Mouse (Mus musculus) layer of hippocampus, postnatal 25 days (tissue): ENCODE data around the gene Trib3. TPM values are rescaled to one million over a fixed set of nuclear protein-coding genes. Genes with fewer than 3 reads are reported as not detected.
"Not testable (repeated sequence)": the region's sequence is repeated elsewhere in the genome, so short reads cannot be mapped to it uniquely, and the experiment has no call there.

Source experiments
- DNase-seq, 2 experiments: peaks; one replicate each; pipeline ENCODE4 v3.0.0; 2022; ENCODE audit warnings: mixed read lengths in 2 of 2, low spot score in 1 of 2; ENCODE audit errors: extremely low spot score in 1 of 2
- total RNA-seq, 2 experiments: library from RNA; stranded (reverse); gene quantifications; 2 replicates each; pipeline ENCODE4 v1.2.3; 2021

Trib3 gene
- under 1 TPM; 0.23 to 0.39 TPM for total RNA-seq

GRCm38 (mm10) chr2:152343329-152344213 lies at the start of gene Trib3:
Gene Trib3 (minus strand): TSS chr2:152344032.
- DNase-seq = peak; percentile 53 to 63

GRCm38 (mm10) chr2:152393225-152394017 lies 49.6 kb upstream of the Trib3 start:
- no peak for DNase-seq

- DNase-seq = no peak
Measured at GRCm38 (mm10) chr2:152392786-152393185, 49.0 kb upstream of the Trib3 start.

- DNase-seq = no peak
Measured at GRCm38 (mm10) chr2:152384191-152384590, 40.4 kb upstream of the Trib3 start.

GRCm38 (mm10) chr2:152376345-152376741 lies 32.5 kb upstream of the Trib3 start, which contains the start of gene Nrsn2:
Gene Nrsn2 (minus strand): TSS chr2:152376638.
- peak in 1 of 2 experiments; percentile 38 for DNase-seq

GRCm38 (mm10) chr2:152375652-152376344 lies 32.0 kb upstream of the Trib3 start:
- peak in 1 of 2 experiments; percentile 29 for DNase-seq

- no peak for DNase-seq
Measured at GRCm38 (mm10) chr2:152373547-152373946, 29.7 kb upstream of the Trib3 start.

GRCm38 (mm10) chr2:152372661-152373060 lies 28.8 kb upstream of the Trib3 start:
- DNase-seq = no peak

GRCm38 (mm10) chr2:152372104-152372503 lies 28.3 kb upstream of the Trib3 start:
- DNase-seq = no peak

GRCm38 (mm10) chr2:152368532-152369140 lies 24.8 kb upstream of the Trib3 start:
- DNase-seq = peak in 1 of 2 experiments; percentile 51

GRCm38 (mm10) chr2:152367917-152368316 lies 24.1 kb upstream of the Trib3 start:
- no peak for DNase-seq

- DNase-seq = peak; percentile 39 to 64
Measured at GRCm38 (mm10) chr2:152363245-152364147, 19.7 kb upstream of the Trib3 start.

GRCm38 (mm10) chr2:152361193-152361592 lies 17.4 kb upstream of the Trib3 start:
- DNase-seq = no peak

- no peak for DNase-seq
Measured at GRCm38 (mm10) chr2:152360271-152360775, 16.5 kb upstream of the Trib3 start.

GRCm38 (mm10) chr2:152359616-152360015 lies 15.8 kb upstream of the Trib3 start:
- DNase-seq = no peak

- not testable (repeated sequence) for DNase-seq
Measured at GRCm38 (mm10) chr2:152358977-152359376, 15.1 kb upstream of the Trib3 start.

- no peak for DNase-seq
Measured at GRCm38 (mm10) chr2:152357254-152357653, 13.4 kb upstream of the Trib3 start.

- DNase-seq = no peak
Measured at GRCm38 (mm10) chr2:152349842-152350540, 6.2 kb upstream of the Trib3 start.
